ENCODE assay signal across 9 mouse cellular contexts in genomic region chr5:125107011-125107651, GRCm38 (mm10).
DNase-seq lines count a peak whose midpoint lies in the region; ATAC-seq and TF ChIP-seq lines count a peak whose summit lies in the region.
"Had no signal": no experiment of that assay in that cellular context is flagged by ENCODE, and none has a peak within 500 bp of the region (broad histone marks: within the 10 kb centered on the region; RNA-seq: fewer than 3 reads in every experiment).

No protein-coding gene starts in this region.

- no peak overlapping the region for H3K4me3 ChIP-seq in lung, adult 2 months (replicated peaks; ENCODE audit: extremely low read depth, low read depth, low read length)
- H3K4me3 ChIP-seq: heart, embryonic 13.5 days had no signal

- peak; percentile 57; the same call in 1 of the 2 replicates for TF ChIP-seq CTCF in brain, embryonic 14.5 days (IDR thresholded peaks at IDR 0.05; ENCODE audit: borderline replicate concordance, extremely low read depth, insufficient read depth, insufficient read length)
- TF ChIP-seq CTCF in lung, adult 2 months (IDR thresholded peaks at IDR 0.05; ENCODE audit: insufficient read depth, low read length): peak; percentile 78

- TF ChIP-seq POLR2A in brain, embryonic 14.5 days (IDR thresholded peaks at IDR 0.05; ENCODE audit: borderline replicate concordance, extremely low read depth, insufficient read depth, insufficient read length, poor library complexity, severe bottlenecking): no peak
- no peak for TF ChIP-seq POLR2A in lung, adult 2 months (IDR thresholded peaks at IDR 0.05; ENCODE audit: borderline replicate concordance, extremely low read depth, low read depth, low read length)

- WGBS in lung, adult 2 months: 45% methylated on average over 11 of the region's 11 CpGs

- no peak for ATAC-seq in inflammation-experienced regulatory T-cells, adult 6 months

- peak; percentile 30 to 50 for DNase-seq in urinary bladder, adult 18-20 months (ENCODE audit: low spot score in 2 of 2)
- no peak for DNase-seq in urinary bladder, postnatal 10 days (ENCODE audit: low spot score)
- peak; percentile 71 for DNase-seq in brain, embryonic 14.5 days (ENCODE audit: low read depth)
- peak; percentile 60 to 64 for DNase-seq in gastrocnemius, adult 8-10 months (ENCODE audit: low spot score in 2 of 2)
- peak; percentile 84 to 89 for DNase-seq in kidney, postnatal 4 days
- peak; percentile 58 for DNase-seq in lung, adult 2 months
- DNase-seq in retina, postnatal 7 days (ENCODE audit: low read depth, low spot score): peak; percentile 49

- peaks cover 12% of the 10 kb centered on the region for H3K4me1 ChIP-seq in lung, adult 2 months (ENCODE audit: control insufficient read depth, insufficient read depth, low read length)
